Mouse (Mus musculus) urinary bladder, postnatal 14 days (tissue): ENCODE data around the gene Mtx2.

ENCODE experiments used
- DNase-seq: peaks from one replicate; pipeline ENCODE4 v3.0.0; 2021; ENCODE audit warnings: low spot score

The Mtx2 gene

DNA sequence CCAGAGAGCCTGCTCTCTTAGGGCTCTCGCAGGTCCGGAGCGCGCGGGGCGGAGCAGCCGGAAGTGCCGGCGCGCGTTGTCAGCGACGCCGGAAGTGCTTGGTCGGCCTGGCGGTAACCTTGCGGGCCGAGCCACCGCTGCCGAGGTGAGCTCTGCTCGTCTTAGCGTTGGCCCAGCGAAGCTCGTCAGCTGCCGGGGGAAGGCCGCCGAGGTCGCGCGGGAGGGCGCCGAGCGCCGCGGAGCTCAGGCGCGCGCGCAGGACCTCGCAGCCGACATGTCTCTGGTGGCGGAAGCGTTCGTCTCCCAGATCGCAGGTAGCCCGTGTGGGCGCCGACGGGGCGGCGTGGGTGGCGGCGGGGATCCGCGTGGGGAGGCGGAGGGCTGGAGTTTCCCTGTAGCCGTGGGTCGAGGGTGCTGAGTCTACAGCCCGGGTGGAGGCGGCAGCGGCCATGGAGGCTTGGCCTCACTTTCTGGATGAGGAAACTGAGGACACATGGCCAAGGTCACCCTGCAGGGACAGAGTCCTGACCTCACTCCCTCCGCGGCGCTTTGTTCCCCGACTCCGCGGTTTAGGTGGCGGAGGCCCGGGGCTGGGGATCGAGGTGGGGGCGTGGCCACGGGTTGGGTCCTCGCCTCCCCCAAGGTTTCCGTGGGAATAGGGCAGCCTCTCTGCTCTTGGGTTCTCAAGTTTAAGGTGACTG lies at the start of gene Mtx2:
TSS of gene Mtx2 (plus strand) at position 74 of the 701 bp plus-strand sequence.
- DNase-seq = peak; percentile 79

DNA sequence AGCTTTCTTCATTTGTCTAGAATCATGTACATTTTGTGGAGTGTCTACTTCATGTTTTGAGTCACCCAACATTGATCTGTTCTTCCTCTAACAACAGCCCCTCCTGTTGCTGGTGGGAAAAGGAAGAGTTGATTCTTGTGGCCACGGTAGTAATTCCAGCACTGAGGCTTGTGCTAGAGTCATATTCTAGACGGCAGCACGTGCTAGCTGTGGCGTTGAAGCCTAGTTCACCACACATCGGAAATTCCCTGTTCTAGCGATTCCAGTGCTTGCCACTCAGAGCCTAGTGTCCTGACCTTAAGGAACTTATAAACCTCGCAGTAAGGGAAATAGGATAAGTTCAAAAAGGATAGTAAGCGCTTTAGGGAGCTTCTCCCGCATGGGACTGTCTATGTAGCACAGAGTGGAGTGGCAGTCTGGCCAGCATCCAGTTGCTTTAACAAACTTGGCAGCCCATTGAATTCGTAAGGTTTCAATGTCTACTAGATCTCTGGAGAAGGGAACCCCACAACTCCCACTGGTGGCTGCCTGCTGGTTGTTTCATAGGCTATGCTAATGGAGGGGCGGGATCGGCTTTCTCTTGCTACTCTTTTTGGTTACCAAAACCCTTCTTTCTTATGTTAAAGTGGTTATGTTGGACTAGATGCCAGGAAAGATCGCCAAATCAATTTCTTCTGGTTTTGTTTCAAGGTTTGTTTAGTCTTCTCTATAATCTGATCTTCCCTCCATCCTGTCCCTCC lies 47.9 kb upstream of the Mtx2 start:
- no peak for DNase-seq

DNA sequence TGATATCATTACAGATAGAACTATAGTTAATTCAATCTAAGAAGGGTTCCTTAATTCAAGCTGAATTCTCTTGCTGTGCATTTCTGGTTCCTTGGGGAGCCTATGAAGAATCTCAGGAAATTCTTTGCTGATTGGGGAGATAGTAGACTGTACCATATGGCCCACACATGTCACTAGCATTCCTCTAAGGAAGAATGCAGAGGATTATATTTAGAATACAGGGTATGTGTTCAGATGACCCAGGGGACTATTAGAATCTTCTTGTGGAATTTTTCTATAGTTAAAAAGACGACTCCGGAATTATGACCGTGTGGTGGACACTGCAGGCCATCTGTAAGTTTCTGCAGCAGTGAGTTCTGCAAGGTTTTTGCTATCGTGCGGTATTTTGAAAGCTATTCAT lies 44.2 kb upstream of the Mtx2 start:
- DNase-seq = no peak

DNA sequence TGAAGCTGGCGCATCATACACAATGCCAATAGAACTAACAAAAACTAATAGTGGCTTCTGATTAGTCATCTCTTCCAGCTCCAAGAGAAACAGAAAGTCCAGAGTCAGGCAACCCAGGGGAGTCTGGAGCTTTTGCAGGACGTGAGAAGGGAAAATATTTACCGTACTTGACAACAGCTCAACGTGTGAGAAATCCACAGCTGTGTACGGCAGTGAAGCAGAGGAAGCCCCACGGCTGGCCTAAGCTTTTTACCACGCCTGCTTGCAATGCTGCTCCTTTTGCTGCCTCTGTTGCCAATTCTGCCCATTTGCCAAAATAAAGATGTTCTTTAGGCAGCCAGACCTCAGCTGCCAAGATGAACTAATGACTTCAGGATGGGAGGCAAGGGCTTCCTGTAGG lies 30.1 kb upstream of the Mtx2 start:
- DNase-seq = no peak

GRCm38 (mm10) chr2:74808431-74808830 lies 17.2 kb upstream of the Mtx2 start:
- DNase-seq = no peak

- DNase-seq = no peak
These were observed 2.9 kb upstream of the Mtx2 start for GRCm38 (mm10) chr2:74822654-74823053.

GRCm38 (mm10) chr2:74825371-74825729 lies 253 bp upstream of the Mtx2 start:
- DNase-seq = no peak

DNA sequence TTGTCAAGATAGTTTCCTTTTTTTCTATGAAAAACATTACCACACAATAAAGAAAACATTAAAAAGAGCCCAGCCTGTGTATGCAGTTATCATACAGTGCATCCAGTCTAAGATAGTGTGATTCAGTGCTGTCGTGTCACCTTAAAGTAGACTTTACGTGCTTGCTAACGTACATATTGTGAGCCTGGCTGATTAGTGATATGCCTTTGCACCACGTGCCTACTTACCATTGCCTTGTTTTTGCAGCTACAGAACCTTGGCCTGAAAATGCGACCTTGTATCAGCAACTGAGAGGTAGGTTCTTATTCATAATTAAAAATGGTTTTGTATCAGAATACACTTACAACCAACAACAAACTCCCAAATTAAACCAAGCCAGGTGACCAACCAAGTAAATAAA lies 21.4 kb downstream of the Mtx2 start:
- DNase-seq = no peak

DNA sequence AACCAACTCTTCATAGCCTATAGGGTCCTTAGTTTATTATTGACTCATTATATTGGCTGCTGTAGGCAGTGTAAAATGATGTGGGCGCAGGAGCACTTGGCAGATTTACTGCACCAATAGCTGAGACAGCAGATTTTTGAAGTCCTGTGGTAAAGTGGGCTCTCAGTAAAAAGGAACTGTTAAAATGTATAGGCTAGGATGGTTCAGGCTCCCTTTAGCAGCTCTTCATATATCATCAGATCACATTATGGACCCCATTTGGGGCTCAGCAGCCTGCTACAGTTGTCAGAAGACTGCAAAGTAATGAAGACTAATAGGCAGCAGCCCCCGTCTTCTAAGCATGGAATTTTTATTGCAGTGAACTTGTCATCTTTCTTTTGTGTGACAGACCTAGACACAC lies 21.9 kb downstream of the Mtx2 start:
- no peak for DNase-seq

- DNase-seq = no peak
These were observed 24.4 kb downstream of the Mtx2 start for GRCm38 (mm10) chr2:74850036-74850435.

GRCm38 (mm10) chr2:74862070-74862476 lies 36.5 kb downstream of the Mtx2 start:
- no peak for DNase-seq

DNA sequence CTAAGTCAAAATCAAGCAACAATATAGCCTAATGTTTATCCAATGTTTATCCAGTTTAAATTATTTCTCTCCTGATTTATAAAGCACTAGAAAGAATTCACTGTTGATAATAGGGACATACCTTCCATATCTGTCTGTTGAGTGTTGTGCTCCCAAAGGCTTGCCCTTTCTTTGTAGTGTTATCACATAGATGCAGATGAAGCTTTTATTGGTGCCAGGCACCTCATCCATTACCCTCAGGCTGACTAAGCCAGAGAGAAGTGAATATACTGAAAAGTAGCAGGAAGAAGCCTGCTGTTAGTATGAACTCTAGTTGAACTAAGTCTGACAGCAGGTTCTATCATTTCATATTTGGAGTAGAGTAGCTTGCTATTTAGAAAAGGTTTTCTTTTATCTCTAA lies 39.8 kb downstream of the Mtx2 start:
- no peak for DNase-seq

GRCm38 (mm10) chr2:74874043-74874442 lies 48.4 kb downstream of the Mtx2 start:
- DNase-seq = no peak

DNA sequence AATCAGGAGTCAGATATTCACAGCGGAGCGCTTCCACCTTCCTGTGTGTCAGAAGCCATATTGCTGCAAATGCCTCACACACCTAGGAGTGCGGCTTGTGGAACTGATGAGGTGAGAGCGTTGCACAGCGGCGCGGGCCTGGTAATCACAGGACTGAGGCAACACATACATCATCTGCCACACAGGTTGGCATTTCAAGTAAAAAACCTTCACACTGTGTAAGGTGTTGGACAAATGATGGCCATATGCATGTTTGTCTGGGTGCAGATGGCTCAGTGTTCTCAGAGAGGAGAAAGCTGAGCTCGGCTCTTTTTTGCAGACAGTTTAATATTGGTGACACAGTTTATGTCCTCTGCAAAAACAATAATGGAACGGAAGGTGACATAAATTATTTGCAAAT lies 58.8 kb downstream of the Mtx2 start:
- no peak for DNase-seq

GRCm38 (mm10) chr2:74891868-74892267 lies 66.3 kb downstream of the Mtx2 start:
- no peak for DNase-seq

GRCm38 (mm10) chr2:74892881-74893615 lies 67.4 kb downstream of the Mtx2 start:
- DNase-seq = no peak

DNA sequence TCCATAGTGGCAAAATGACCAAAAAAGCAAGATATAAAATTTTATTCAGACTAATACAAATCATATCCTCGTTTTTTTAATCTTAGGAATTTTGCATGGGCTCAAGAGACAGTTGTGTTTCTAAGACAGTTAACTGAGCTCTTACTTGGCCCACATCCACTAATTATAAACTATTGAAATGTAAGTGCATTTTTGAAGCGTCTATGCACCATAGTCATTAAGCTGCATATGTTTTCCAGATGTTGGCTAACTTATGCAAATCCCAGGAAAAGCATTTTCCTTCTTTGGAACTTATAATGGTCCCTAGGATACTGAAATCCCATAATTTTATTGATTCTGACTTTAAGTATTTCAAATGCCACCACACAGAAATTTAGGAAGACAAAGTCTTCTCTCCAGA lies 68.5 kb downstream of the Mtx2 start:
- no peak for DNase-seq

DNA sequence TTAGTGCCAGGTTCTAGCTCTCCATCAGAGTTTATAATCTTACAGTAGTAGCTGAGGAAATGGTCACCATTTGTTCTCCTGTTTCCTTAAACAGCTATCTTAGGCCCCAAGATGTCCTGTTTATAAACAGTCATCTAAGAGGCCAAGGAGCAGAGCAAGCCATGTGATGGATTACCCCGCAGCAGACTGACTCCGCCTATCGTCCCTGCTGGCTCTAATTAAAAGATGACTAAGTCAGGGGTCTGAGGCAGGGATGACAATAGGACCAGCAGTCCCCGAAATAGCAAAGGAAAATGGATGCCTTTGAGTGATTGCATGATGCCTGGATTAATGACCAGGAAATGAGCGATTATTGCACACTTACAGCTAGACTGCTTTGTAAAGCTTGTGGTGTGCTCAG lies 74.4 kb downstream of the Mtx2 start:
- no peak for DNase-seq

GRCm38 (mm10) chr2:74901764-74902295 lies 76.2 kb downstream of the Mtx2 start:
- no peak for DNase-seq

DNA sequence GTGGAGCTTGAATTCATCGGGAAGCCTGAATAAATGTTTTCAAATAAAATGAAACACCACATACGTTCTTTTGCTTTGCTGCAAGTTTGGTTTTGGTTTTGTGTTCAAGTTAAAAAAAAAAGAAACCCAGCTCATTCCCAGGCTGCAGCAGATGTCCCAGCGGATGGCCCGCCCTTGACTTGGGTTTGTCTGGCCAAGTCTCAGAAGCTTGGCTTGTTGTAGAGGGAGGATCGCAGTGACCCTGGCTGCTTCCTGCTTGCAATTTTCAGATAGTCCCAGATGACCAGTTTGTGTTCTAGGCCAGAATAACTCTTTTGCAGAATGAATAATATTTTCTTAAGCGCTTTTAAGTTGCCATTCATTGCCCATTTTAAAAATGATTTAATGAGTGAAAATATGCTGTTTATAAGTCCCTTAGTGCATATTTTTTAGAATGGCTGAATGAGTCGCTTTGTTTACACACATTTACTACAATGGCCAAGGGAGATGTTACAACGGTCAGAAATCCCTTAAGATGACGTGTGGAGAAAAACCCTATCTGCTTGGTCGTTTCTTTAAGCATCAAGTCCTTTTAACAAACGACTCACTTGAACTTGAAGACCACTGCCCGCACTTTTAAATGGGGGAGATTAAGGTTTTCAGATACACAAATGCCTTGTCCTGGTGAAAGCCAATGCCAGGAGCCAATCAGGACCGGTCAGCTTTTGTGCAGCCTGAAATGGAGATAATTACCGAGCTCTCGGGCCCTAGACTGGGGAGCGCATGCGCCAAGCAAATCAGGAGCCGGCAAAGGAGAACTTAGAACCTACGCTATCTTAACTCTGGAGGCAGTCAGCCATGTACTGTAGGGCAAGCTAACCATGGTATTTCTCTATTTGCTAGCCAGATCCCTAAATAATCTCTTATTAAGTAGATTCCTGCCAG lies 82.0 kb downstream of the Mtx2 start:
- DNase-seq = peak; percentile 55

GRCm38 (mm10) chr2:74912031-74912430 lies 86.4 kb downstream of the Mtx2 start:
- DNase-seq = no peak
